Mouse (Mus musculus): ENCODE results near the gene Eaf2.

Gene Eaf2

DNA sequence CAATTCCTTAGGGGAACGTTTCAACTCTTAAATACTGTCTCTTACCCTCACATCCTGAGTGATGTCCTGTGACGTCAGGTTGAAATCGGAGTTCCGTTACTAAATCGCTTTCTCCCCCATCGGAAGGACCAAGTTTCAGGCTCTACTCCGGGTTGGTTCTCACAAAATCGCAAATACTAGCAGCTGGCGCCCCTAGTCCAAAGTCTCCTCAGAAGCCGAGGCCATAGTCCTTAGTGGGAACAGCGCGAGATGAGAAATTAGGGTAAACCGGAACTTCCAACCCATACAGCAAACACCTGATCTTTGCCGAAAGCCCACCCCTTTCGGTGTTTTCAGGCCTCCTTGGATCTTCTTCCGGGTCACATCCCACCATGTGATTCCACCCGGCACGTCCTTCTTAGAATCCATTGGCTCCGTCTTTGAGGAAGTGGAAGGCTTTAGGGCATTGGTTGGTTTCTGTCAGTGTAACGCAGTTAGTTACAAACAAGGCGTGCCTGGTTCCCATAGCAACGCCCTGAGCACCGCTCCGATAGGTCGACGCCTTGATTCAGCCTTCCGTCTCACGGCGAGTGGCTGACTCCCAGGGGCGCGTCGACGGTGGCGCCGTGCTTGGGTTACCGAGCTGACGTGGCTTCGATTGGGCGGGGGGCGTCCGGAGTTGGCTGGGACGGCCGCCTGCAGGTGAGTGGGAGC, at the start of gene Eaf2, which contains the start of gene Golgb1:
Gene Eaf2, minus strand, starts transcription at position 421 of the 693 bp plus-strand sequence.
Gene Golgb1, plus strand, starts transcription at position 558 of the 693 bp plus-strand sequence.
- peak; percentile 99 for DNase-seq (ENCODE audit: low read depth)

DNA sequence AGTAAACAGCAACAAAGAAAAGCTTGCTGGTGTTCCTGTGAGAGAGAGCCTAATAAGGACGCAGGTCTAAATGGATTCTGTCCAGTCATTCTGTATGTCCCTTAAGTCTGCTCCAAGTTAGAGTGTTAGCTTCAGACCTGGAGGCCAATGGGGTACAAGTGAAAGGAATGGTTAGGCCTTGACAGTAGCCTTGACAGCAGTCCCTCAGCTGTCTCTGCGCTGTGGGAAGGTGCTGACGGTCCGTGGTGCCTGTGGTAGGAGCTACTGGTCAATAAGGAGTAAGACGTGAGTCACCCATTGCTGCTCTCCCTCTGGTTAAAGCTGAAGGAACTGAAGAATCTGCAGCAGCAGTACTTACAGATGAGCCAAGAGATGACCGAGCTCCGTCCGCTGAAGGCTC, 49.5 kb upstream of the Eaf2 start:
- DNase-seq (ENCODE audit: low read depth) = no peak

GRCm38 (mm10) chr16:36921980-36922379, 47.2 kb upstream of the Eaf2 start:
- peak; percentile 58 for DNase-seq (ENCODE audit: low read depth)

- no peak for DNase-seq (ENCODE audit: low read depth)
These were observed 46.3 kb upstream of the Eaf2 start for GRCm38 (mm10) chr16:36921067-36921613.

DNA sequence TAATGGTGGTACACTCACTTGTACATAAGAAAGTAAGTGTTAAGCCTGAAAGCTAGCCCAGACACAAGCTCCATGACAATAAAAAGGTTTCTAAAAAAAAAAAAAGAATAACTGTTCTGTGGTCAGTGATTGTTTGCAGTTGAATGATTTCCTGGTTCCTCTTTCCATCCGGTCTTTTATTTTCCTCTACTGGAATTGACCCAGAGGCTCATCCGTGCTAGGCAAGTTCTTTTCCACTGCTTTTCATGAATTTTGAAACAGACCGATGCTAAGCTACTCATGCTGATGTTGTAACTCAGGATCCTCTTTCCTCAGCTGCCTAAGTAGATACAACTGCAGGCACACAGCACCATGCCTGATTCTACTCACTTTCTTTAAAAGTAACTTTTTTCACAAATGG, 45.6 kb upstream of the Eaf2 start:
- no peak for DNase-seq (ENCODE audit: low read depth)

DNA sequence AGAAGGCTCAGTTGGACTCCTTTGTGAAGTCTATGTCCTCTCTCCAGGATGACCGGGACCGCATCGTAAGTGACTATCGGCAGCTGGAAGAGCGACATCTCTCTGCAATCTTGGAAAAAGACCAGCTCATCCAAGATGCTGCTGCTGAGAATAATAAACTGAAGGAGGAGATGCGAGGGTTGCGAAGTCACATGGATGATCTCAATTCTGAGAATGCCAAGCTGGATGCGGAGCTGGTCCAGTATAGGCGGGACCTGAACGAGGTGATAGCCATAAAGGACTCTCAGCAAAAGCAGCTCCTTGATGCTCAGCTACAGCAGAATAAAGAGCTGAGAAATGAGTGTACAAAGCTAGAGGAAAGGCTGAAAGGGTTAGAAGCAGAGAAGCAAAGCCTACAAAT, 43.7 kb upstream of the Eaf2 start:
- DNase-seq (ENCODE audit: low read depth) = no peak

DNA sequence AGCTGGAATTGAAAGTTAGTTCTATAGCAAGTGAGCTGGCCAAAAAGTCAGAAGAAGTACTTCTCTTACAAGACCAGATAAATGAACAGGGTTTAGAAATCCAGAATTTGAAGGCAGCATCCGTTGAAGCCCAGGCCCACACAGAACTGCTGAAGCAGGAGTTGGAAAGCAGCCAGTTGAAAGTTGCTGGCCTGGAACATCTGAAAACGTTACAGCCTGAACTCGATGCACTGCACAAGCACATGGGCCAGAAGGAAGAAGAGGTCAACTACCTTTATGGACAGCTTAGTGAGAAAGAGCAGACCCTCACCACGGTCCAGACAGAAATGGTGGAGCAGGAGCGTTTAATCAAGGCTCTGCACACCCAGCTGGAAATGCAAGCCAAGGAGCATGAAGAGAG, 39.4 kb upstream of the Eaf2 start:
- DNase-seq (ENCODE audit: low read depth) = no peak

GRCm38 (mm10) chr16:36912311-36912710, 37.5 kb upstream of the Eaf2 start:
- DNase-seq (ENCODE audit: low read depth) = no peak

DNA sequence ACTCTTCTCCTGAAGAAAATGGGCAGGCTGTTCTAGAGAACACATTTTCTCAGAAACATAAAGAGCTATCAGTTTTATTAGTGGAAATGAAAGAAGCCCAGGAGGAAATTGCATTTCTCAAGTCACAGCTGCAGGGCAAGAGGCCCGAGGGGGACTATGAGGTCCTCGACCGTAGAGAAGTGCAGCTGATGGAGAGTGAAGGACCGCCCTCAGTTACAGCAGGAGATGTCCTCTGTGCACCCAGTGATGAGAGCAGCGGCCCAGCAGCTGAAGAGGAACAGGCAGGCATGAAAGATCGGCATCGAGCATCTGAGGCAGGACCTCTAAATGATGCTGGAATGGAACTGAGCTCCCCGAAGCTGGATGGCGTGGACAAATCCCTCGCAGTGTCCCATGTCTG, 37.1 kb upstream of the Eaf2 start:
- no peak for DNase-seq (ENCODE audit: low read depth)

DNA sequence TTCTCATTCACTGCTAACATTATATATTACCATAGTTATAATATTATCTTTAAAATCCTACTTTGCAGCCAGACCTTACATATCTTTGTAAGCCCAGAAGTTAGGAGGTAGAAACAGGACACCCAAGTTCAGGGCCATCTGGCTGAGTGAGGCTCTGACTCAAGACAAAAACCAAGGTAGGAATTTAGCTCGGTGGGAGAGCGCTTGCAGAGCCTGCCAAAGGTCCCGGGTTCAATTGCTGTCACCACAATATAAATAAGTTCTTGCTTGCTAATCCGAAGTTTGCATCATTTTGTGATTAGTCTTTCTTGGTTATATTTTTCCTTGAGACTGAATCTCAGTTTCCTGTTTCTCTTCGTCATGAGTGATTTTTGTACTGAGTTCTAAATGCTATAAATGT, 28.4 kb upstream of the Eaf2 start:
- DNase-seq (ENCODE audit: low read depth) = no peak

- no peak for DNase-seq (ENCODE audit: low read depth)
These were observed 21.9 kb upstream of the Eaf2 start for GRCm38 (mm10) chr16:36896712-36897111.

GRCm38 (mm10) chr16:36893317-36893716, 18.5 kb upstream of the Eaf2 start:
- DNase-seq (ENCODE audit: low read depth) = no peak

- no peak for DNase-seq (ENCODE audit: low read depth)
These were observed 16.6 kb upstream of the Eaf2 start for GRCm38 (mm10) chr16:36891415-36891814.

DNA sequence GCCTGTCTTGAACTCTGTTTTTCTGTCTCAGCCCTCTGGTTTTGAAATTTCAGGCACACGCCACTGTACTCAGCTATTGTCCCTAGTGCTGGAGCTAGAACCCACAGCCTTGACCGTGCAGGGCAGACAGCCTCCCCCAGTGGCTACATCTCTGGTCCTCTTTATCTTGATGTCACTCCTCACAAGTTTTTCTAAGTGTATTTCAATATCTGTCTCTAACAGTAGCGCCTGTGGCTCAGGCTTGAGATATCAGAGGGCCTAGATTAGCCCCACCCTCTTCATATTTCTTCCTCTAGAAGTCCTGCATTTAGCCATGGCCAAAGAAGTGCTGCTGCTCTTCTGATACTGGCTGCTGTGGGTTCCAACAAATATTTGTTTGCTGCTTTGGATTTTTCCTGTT, 15.8 kb upstream of the Eaf2 start:
- DNase-seq (ENCODE audit: low read depth) = no peak

DNA sequence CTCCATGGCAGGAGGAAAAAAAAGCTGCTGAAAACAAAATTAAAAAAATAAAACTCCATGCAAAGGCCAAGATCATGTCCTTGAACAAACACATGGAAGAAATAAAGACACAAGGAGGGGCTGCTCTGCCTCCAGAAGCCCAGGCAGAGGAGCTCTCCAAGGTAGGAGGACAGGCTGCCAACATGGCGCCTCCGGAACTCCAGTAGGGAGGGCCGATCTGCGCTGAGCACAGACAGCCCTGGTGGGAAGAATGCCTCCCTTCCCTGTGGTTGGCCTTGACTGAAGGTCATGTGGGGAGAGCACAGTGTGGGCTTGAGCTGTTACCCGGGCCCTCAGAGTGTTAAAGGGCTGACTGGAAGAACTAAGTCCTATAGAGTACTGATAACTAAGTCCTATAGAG, 12.7 kb upstream of the Eaf2 start:
- DNase-seq (ENCODE audit: low read depth) = no peak

DNA sequence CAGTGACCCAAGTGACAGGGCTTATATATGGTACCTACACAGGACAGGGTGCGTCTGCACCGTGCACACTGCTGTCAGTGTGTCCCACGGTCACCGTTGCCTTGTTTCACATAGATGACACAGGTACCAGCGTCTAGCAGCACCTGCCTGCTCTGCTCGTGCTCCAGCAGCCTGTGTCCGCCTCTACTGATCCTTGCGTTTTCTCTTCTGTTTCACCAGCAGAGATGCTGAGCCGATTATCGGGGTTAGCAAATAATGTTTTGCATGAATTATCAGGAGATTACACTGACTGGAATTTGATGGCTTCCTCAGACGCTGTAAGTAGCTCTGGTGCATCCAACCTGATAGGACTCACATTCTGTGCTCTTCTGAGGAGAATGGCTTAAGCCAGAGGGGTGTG, 11.1 kb upstream of the Eaf2 start:
- DNase-seq (ENCODE audit: low read depth) = no peak

GRCm38 (mm10) chr16:36884881-36885280, 10.1 kb upstream of the Eaf2 start:
- peak; percentile 71 for DNase-seq (ENCODE audit: low read depth)

DNA sequence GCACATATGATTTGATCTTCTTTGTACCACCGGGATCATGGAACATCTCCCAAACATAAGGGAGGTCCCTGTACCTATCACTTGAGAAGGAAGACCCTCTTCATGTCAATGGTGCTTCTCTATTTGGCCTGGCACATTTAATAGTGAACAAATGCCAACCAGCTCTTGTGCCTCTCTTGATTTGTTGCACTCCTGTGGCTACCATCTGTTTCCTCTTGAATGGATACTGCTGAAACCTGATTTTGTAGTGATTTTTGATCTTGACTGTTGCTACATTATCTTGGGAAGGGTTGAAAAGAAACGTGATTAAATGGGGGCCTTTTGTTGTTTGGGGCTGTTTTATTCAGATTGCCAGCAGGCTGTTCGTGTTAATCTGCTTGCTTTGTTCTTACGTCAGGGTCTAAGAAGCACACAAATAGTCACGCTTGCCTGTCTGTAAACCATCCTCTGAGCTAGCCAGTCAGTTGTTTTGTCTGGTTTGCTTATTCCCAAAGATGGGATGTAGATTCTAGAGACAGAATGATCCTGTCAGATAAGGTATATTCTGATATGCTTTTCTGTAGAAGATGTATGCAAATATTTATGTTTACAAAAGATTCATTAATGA, 8.0 kb upstream of the Eaf2 start:
- DNase-seq (ENCODE audit: low read depth) = no peak

GRCm38 (mm10) chr16:36877316-36877715, 2.5 kb upstream of the Eaf2 start:
- DNase-seq (ENCODE audit: low read depth) = peak; percentile 66

DNA sequence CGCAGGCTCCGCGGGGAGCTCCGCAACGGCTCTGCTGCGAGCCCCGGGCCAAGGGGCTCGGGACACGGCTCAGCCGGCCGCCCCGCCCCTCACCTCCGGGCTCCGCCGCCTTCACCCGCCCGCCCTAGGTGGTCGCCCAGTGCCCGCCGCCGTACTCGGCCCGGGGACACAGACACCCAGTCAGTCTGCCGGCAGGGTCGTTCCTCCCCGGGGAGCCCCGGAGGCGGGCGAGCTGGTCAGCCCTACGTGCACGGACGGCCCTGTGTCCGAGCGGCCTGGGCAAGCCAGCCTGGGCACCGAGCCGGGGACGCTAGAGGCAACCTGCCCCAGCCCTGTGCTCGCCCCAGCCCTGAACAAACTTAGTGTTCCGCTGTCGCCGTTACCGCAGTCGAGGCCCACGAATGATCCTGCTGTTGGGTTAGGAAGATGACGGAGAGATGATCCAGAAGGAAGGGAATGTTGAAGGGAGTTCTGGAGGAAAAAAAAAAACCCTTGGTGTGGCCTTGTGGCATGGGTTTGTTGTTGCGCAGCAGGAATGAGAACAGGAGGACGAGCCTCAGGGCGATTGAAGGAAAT, 561 bp upstream of the Eaf2 start:
- no peak for DNase-seq (ENCODE audit: low read depth)

DNA sequence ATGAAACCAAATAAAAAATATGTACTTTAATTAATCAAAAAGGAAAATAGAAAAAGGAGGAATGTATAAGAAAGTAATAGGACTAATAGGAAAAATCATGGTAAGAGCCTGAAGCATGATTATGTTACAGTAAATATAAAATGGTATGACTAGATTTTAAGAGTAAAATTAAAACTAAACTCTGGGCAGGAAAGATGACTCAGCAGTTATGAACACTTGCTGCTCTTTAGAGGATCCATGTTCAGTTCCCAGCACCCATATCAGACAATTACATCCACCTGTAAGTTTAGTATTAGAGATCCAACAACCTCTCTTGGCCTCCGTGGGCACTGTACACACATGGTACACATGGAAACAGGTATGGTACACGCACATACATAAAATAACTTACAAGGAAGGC, 5.4 kb downstream of the Eaf2 start:
- DNase-seq (ENCODE audit: low read depth) = no peak

DNA sequence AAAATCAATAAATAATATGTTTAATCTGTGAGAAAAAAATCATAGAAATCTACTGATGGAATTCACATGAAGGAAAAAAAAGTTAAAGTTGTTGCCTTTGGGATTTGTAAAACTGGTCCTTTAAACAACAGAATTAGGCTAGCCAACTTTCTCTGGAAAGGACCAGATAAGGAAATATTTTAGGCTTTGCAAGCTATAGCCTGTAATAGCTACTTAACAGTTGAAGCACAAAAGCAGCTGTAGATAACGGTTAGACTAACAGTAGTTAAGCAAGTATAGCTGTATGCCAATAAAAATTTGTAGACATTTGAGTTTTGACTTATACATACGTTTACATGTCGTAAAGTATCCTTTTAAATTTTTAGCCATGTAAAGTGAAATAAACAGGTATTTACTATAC, 11.2 kb downstream of the Eaf2 start:
- DNase-seq (ENCODE audit: low read depth) = no peak

DNA sequence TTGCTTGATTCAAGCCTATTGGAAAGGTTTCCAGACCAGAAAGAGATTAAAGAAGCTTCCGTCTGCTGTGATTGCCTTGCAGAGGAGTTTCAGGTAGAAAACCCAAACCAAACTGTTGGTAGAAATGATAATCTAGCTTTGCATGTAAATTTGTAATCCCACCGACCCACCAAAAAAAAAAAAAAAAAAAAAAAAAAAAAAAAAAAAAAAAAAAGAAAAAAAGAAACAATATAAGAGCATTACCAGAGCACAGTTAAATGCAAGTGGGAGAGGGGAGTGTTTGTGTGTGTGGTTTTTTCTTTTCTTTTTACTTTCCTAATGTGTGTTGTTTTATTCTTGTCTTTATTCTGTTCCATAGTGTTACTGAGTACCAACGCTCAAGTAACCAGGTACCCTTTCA, 23.6 kb downstream of the Eaf2 start:
- DNase-seq (ENCODE audit: low read depth) = no peak
